Comparison of ENCODE assay signal across 9 mouse cellular contexts in genomic region chr11:104619084-104620022, GRCm38 (mm10). TPM values are rescaled to one million over a fixed set of nuclear protein-coding genes. Genes with fewer than 3 reads are reported as not detected.
DNase-seq lines count a peak whose midpoint lies in the region; ATAC-seq and TF ChIP-seq lines count a peak whose summit lies in the region.
"Had no signal": no experiment of that assay in that cellular context is flagged by ENCODE, and none has a peak within 500 bp of the region (broad histone marks: within the 10 kb centered on the region; RNA-seq: fewer than 3 reads in every experiment).

No protein-coding gene starts in this region.

- H3K27ac ChIP-seq in midbrain, embryonic 10.5 days (replicated peaks): peak overlapping the region; percentile 70
- no peak overlapping the region for H3K27ac ChIP-seq in midbrain, embryonic 16.5 days (ENCODE audit: low read length)
- peak overlapping the region; percentile 30 for H3K27ac ChIP-seq in embryonic fibroblast, embryonic 13.5 days (ENCODE audit: insufficient read depth, low read length)
- H3K27ac ChIP-seq in neural tube, embryonic 13.5 days (replicated peaks): no peak overlapping the region

- H3K36me3 ChIP-seq in midbrain, embryonic 10.5 days: no peaks in the 10 kb centered on the region
- H3K36me3 ChIP-seq in midbrain, embryonic 16.5 days (ENCODE audit: control insufficient read depth, insufficient read depth, low read length): no peaks in the 10 kb centered on the region
- no peaks in the 10 kb centered on the region for H3K36me3 ChIP-seq in neural tube, embryonic 13.5 days

- CTCF ChIA-PET in Patski (lab: Charles Lee): interaction anchor here (1.3 to 1.7 kb wide), 2 partner anchors 10 to 20 kb away, joined by 3 to 6 read pairs; no protein-coding TSS in a partner anchor

- peak; percentile 46 for DNase-seq in midbrain, embryonic 10.5 days (ENCODE audit: low spot score)
- no peak for DNase-seq in Patski (ENCODE audit: low read depth, low spot score)
- DNase-seq in lung, postnatal 4 days: no peak
- DNase-seq in ovary, postnatal 36 days (ENCODE audit: low spot score): no peak
- DNase-seq: gastrocnemius, postnatal 25 days; kidney, postnatal 14 days had no signal

- POLR2A ChIA-PET in Patski (lab: Charles Lee): no interaction called here

- H3K4me2 ChIP-seq in midbrain, embryonic 16.5 days (ENCODE audit: low read length): no peak overlapping the region
- H3K4me2 ChIP-seq in neural tube, embryonic 13.5 days: no peak overlapping the region

- H3K9ac ChIP-seq in midbrain, embryonic 16.5 days (ENCODE audit: low read depth, low read length): no peak overlapping the region
- H3K9ac ChIP-seq in neural tube, embryonic 13.5 days: no peak overlapping the region

- ATAC-seq in midbrain, embryonic 16.5 days: no peak
- peak; percentile 61 for ATAC-seq in Patski
- peak; percentile 72 for ATAC-seq in neural tube, embryonic 13.5 days (ENCODE audit: low read depth)

- 50% methylated on average over 13 of the region's 13 CpGs for WGBS in midbrain, embryonic 10.5 days
- 46% methylated on average over 13 of the region's 13 CpGs for WGBS in midbrain, embryonic 16.5 days
- 46% methylated on average over 13 of the region's 13 CpGs for whole genome bisulfite sequencing in neural tube, embryonic 13.5 days

- TF ChIP-seq POLR2A in embryonic fibroblast, embryonic 13.5 days (IDR thresholded peaks at IDR 0.05; ENCODE audit: low read depth, low read length): no peak

- no peaks in the 10 kb centered on the region for H3K27me3 ChIP-seq in midbrain, embryonic 10.5 days (ENCODE audit: low read depth, poor library complexity, severe bottlenecking)
- no peaks in the 10 kb centered on the region for H3K27me3 ChIP-seq in midbrain, embryonic 16.5 days (ENCODE audit: control insufficient read depth, insufficient read depth, low read depth, low read length)
- H3K27me3 ChIP-seq in Patski: no peaks in the 10 kb centered on the region
- no peaks in the 10 kb centered on the region for H3K27me3 ChIP-seq in neural tube, embryonic 13.5 days

- peaks cover 43% of the 10 kb centered on the region for H3K4me1 ChIP-seq in midbrain, embryonic 10.5 days
- no peaks in the 10 kb centered on the region for H3K4me1 ChIP-seq in midbrain, embryonic 16.5 days (ENCODE audit: control insufficient read depth, insufficient read depth, low read length)
- peaks cover 28% of the 10 kb centered on the region for H3K4me1 ChIP-seq in embryonic fibroblast, embryonic 13.5 days (ENCODE audit: control insufficient read depth, insufficient read depth, low read length)
- peaks cover 12% of the 10 kb centered on the region for H3K4me1 ChIP-seq in neural tube, embryonic 13.5 days (replicated peaks)

- in situ Hi-C loops in Patski (cut with MboI; ENCODE audit: low pct_unique_long_range_greater_than_20kb): no loop called here

- no peak overlapping the region for H3K4me3 ChIP-seq in midbrain, embryonic 10.5 days
- H3K4me3 ChIP-seq in midbrain, embryonic 16.5 days (ENCODE audit: low read depth, low read length): no peak overlapping the region
- no peak overlapping the region for H3K4me3 ChIP-seq in embryonic fibroblast, embryonic 13.5 days (ENCODE audit: insufficient read depth, low read length)
- H3K4me3 ChIP-seq in neural tube, embryonic 13.5 days: no peak overlapping the region

- TF ChIP-seq CTCF in Patski (IDR thresholded peaks at IDR 0.05): no peak
- no peak for TF ChIP-seq CTCF in embryonic fibroblast, embryonic 13.5 days (IDR thresholded peaks at IDR 0.05; ENCODE audit: borderline replicate concordance, insufficient read depth, low read length)

- no peaks in the 10 kb centered on the region for H3K9me3 ChIP-seq in midbrain, embryonic 10.5 days (replicated peaks)
- H3K9me3 ChIP-seq in midbrain, embryonic 16.5 days (replicated peaks; ENCODE audit: control insufficient read depth, low read length, poor library complexity, severe bottlenecking): no peaks in the 10 kb centered on the region
- H3K9me3 ChIP-seq in neural tube, embryonic 13.5 days: no peaks in the 10 kb centered on the region

RNA-seq across cellular contexts. Expression of gene Itgb3, which starts 11.6 kb away (rescaled TPM):
- polyA plus RNA-seq in midbrain, embryonic 10.5 days (2016; fragmentation: Nextera tagmentation; extraction: Ambion mirVana): 3.7 and 4.7 TPM in 2 replicates
- polyA plus RNA-seq in midbrain, embryonic 16.5 days (2015; fragmentation: Nextera tagmentation; extraction: Ambion mirVana): 0.80 and 0.99 TPM in 2 replicates
- polyA plus RNA-seq in Patski (2021): 25.3 TPM
- 19.2 and 28.9 TPM in 2 replicates for polyA plus RNA-seq in embryonic fibroblast, embryonic 13.5 days (2011; ENCODE audit: insufficient read length, low read depth, missing spikeins)
- 2.9 and 3.1 TPM in 2 replicates for polyA plus RNA-seq in neural tube, embryonic 13.5 days (2015; fragmentation: Nextera tagmentation; extraction: Ambion mirVana)

Comparison
In these comparisons a context has a peak if more than half of its experiments do, and no peak if none do; other contexts are left out.
1. H3K27ac ChIP-seq: peak in midbrain, embryonic 10.5 days (single experiment) and embryonic fibroblast, embryonic 13.5 days (single experiment); none in midbrain, embryonic 16.5 days (single experiment) and neural tube, embryonic 13.5 days (single experiment).